Mouse (Mus musculus): ENCODE results near the gene Tnfrsf13c. TPM values are rescaled to one million over a fixed set of nuclear protein-coding genes. Genes with fewer than 3 reads are reported as not detected.

Gene Tnfrsf13c
- total RNA-seq, 2 experiments from 2014 or later: 0.30 to 0.62 TPM

DNA sequence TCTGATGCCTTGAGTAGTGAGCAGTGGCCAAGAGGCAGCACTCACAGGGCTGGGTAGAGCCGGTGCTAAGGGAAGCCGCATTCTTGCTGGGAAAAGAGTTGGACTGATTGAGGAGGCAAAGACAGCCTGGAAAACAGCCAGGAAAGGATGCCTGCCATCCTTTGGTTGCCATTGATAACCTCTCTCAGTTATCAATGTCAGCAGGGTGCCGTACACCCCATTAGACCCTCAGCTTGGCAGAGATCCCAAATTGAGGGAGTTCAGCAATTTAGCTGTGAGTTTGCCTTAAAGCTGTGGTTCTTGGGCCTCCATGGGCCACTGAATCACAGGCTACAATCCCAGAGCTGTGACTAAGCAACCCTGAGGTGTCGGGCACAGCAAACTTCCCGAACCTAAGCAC lies 43.0 kb downstream of the Tnfrsf13c start:
- DNase-seq: no peak

GRCm38 (mm10) chr15:82177743-82178290 lies 46.4 kb downstream of the Tnfrsf13c start:
- no peak for DNase-seq

- no peak for DNase-seq
Measured at GRCm38 (mm10) chr15:82175091-82175490, 49.1 kb downstream of the Tnfrsf13c start.

- DNase-seq: no peak
Measured at GRCm38 (mm10) chr15:82172648-82173047, 51.5 kb downstream of the Tnfrsf13c start.

Small RNA genes lying within 50 kb of the gene (microRNA-seq; reads per million reads assigned to microRNA genes)
- gene Mir33: 16.1 to 24.8 reads per million in 2 experiments

Other genes starting within 250 kb of the Tnfrsf13c start
- not detected for gene 1700029P11Rik, start 243.8 kb downstream of the Tnfrsf13c start, total RNA-seq (2021)
- 10 to 100 TPM; 25.5 to 27.2 TPM for gene Xrcc6, start 236.5 kb downstream of the Tnfrsf13c start, total RNA-seq (2021)
- gene Desi1, start 190.5 kb downstream of the Tnfrsf13c start, total RNA-seq (2021): 100 to 1,000 TPM; 111 to 116 TPM
- 100 to 1,000 TPM; 107 to 110 TPM for gene Snu13, start 176.8 kb downstream of the Tnfrsf13c start, total RNA-seq (2021)
- not detected for gene 4930407I10Rik, start 165.2 kb downstream of the Tnfrsf13c start, total RNA-seq (2021)
- gene Mei1, start 154.4 kb downstream of the Tnfrsf13c start, total RNA-seq (2021): under 1 TPM; 0.17 to 0.30 TPM
- 10 to 100 TPM; 11.5 to 15.3 TPM for gene Ccdc134, start 96.4 kb downstream of the Tnfrsf13c start, total RNA-seq (2021)
- gene Srebf2, start 77.2 kb downstream of the Tnfrsf13c start, total RNA-seq (2021): 100 to 1,000 TPM; 156 to 167 TPM
- gene Shisa8, start 11.6 kb downstream of the Tnfrsf13c start, total RNA-seq (2021): under 1 TPM; 0.72 to 0.76 TPM
- gene Cenpm, start 20.4 kb upstream of the Tnfrsf13c start, total RNA-seq (2021): 1 to 10 TPM; 2.7 to 4.0 TPM
- 100 to 1,000 TPM in 1 of 2 experiments, 10 to 100 TPM in 1; 98.3 to 115 TPM for gene 1500009C09Rik, start 28.0 kb upstream of the Tnfrsf13c start, total RNA-seq (2021)
- gene Sept3, start 50.5 kb upstream of the Tnfrsf13c start, total RNA-seq (2021): 100 to 1,000 TPM; 608 to 622 TPM
- gene Wbp2nl, start 74.6 kb upstream of the Tnfrsf13c start, total RNA-seq (2021): not detected
- gene Naga, start 114.6 kb upstream of the Tnfrsf13c start, total RNA-seq (2021): 10 to 100 TPM; 32.8 to 38.9 TPM
- under 1 TPM; 0.27 to 0.40 TPM for gene Pheta2, start 114.6 kb upstream of the Tnfrsf13c start, total RNA-seq (2021)
- 100 to 1,000 TPM; 138 to 139 TPM for gene Smdt1, start 114.6 kb upstream of the Tnfrsf13c start, total RNA-seq (2021)
- 100 to 1,000 TPM; 203 to 209 TPM for gene Ndufa6, start 130.0 kb upstream of the Tnfrsf13c start, total RNA-seq (2021)
- 10 to 100 TPM; 40.9 to 47.4 TPM for gene Cyp2d22, start 155.9 kb upstream of the Tnfrsf13c start, total RNA-seq (2021)
- gene Cyp2d11, start 169.7 kb upstream of the Tnfrsf13c start, total RNA-seq (2021): not detected
- not detected for gene Cyp2d10, start 182.8 kb upstream of the Tnfrsf13c start, total RNA-seq (2021)
- gene Cyp2d9, start 209.1 kb upstream of the Tnfrsf13c start, total RNA-seq (2021): not detected